Mouse (Mus musculus) lung, embryonic 15.5 days (tissue): ENCODE results near the gene Arfgef2. TPM values are rescaled to one million over a fixed set of nuclear protein-coding genes. Genes with fewer than 3 reads are reported as not detected.

Source experiments
- ATAC-seq: fragments of 200-750 bp; cut with Nextera tagmentation; 2 replicates; pipeline ENCODE4 v1.8.0; 2017; ENCODE audit warnings: moderate number of reproducible peaks, borderline replicate concordance; ENCODE audit not compliant: low FRiP score, low TSS enrichment; ENCODE audit errors: extremely low read depth
- H3K27ac ChIP-seq: fragments of 300-500 bp; sonication (generic); 2 replicates; pipeline ENCODE4 v1.5.1; 2015; ENCODE audit warnings: moderate library complexity, mild to moderate bottlenecking, inconsistent platforms
- H3K27me3 ChIP-seq: fragments of 300-500 bp; sonication (generic); 2 replicates; pipeline ENCODE4 v1.6.1; 2015; ENCODE audit warnings: inconsistent platforms
- H3K36me3 ChIP-seq: fragments of 300-500 bp; sonication (generic); 2 replicates; pipeline ENCODE4 v1.6.1; 2015; ENCODE audit warnings: inconsistent platforms
- H3K4me1 ChIP-seq: fragments of 300-500 bp; sonication (generic); 2 replicates; pipeline ENCODE4 v1.6.1; 2015; ENCODE audit warnings: inconsistent platforms
- H3K4me2 ChIP-seq: fragments of 300-500 bp; sonication (generic); 2 replicates; pipeline ENCODE4 v1.6.1; 2015; ENCODE audit warnings: inconsistent platforms, mild to moderate bottlenecking, moderate library complexity
- H3K4me3 ChIP-seq: fragments of 300-500 bp; sonication (generic); 2 replicates; pipeline ENCODE4 v1.5.1; 2015; ENCODE audit warnings: mild to moderate bottlenecking, inconsistent platforms
- H3K9ac ChIP-seq: fragments of 300-500 bp; sonication (generic); 2 replicates; pipeline ENCODE4 v1.6.1; 2015; ENCODE audit warnings: inconsistent platforms
- H3K9me3 ChIP-seq: fragments of 300-500 bp; sonication (generic); 2 replicates; pipeline ENCODE4 v1.6.1; 2016; ENCODE audit warnings: inconsistent platforms
- WGBS: fragments of 180-500 bp; shearing (Covaris S2); methylation state at CpG from one replicate; pipeline ENCODE4 v1.1.7; 2015; 5-methylcytosine and 5-hydroxymethylcytosine counted together
- polyA plus RNA-seq: library from polyadenylated mRNA; unstranded; fragments of >200 nt; fragmentation: Nextera tagmentation; extraction: Ambion mirVana; gene quantifications from 2 replicates; pipeline ENCODE4 v1.2.1, GENCODE M21; 2015

Arfgef2 gene
- polyA plus RNA-seq, 1 experiment from 2014 or later, result 5.0 TPM

DNA sequence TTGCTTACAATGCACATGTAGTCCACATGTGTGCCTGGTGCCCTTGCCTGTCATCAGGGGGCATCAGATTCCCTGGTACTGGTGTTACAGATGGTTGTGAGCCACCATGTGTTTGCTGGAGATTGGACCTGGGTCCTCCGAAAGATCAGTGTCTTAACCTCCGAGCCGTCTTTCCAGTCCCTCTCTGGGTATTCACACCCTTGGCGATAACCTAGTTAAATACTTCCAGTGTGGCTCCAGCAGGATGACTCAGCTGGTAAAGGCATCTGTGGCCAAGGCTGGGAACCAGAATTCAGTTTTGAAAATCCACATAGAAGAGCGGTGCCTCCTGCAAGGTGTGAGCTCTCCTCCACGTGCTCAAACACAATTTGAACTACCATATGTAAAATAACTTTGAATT lies 128.6 kb downstream of the Arfgef2 start:
- no peak overlapping the region for H3K4me3 ChIP-seq
- ATAC-seq, result no peak
- no peak overlapping the region for H3K4me2 ChIP-seq
- 90% methylated on average over 6 of the region's 6 CpGs for WGBS
- H3K36me3 ChIP-seq, result peaks cover 81% of the 10 kb centered on the region
- no peaks in the 10 kb centered on the region for H3K9me3 ChIP-seq
- no peaks in the 10 kb centered on the region for H3K4me1 ChIP-seq
- no peak overlapping the region for H3K9ac ChIP-seq
- H3K27me3 ChIP-seq, result no peaks in the 10 kb centered on the region
- H3K27ac ChIP-seq, result no peak overlapping the region

DNA sequence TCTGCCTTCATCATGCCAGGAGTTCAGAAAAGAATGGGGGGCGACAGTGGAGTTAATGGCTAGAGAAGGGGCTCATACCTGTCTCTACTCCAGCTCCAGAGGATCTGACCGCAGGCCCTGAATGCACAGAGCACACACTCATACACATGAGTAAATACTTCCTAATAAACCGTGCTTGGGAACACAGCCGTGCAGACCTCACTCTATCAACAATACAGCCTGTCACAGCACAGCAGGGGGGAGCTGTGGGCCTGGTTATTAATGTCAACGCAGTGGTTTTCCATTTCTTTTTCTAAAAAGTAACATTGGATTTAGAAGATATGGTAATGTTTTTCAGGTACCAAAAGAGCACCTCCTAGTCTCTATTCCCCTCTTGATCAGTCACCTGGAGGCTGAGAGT lies 129.0 kb downstream of the Arfgef2 start:
- Histone ChIP-seq H3K4me2 (no peak overlapping the region), H3K27me3 (no peaks in the 10 kb centered on the region), H3K27ac (no peak overlapping the region), H3K9me3 (no peaks in the 10 kb centered on the region), H3K9ac (no peak overlapping the region), H3K4me1 (no peaks in the 10 kb centered on the region), H3K36me3 (peaks cover 81% of the 10 kb centered on the region), H3K4me3 (no peak overlapping the region)
- ATAC-seq, result no peak
- WGBS, result 72% methylated on average over 5 of the region's 5 CpGs

DNA sequence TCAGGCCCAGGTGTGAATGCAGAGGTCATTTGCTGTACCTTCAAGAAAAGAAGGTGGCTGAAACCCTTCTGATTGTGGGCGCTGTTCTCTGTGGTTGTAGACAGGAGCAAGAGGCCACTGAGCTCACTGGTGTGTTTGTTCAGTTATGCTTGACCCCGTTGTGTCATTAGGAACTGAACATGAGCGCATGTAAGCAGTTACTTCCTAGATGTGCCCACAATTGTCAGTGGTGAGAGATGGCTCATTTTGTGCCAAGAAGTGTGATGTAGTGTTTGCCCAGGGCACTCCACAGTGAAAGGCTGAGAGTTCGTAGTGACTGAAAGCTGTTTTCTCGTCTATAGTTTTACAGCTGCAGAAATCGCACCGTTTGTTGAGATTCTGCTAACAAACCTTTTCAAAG lies 130.2 kb downstream of the Arfgef2 start:
- ATAC-seq, result no peak
- no peaks in the 10 kb centered on the region for H3K9me3 ChIP-seq
- H3K9ac ChIP-seq, result no peak overlapping the region
- H3K4me3 ChIP-seq, result no peak overlapping the region
- no peaks in the 10 kb centered on the region for H3K27me3 ChIP-seq
- no peak overlapping the region for H3K4me2 ChIP-seq
- peaks cover 80% of the 10 kb centered on the region for H3K36me3 ChIP-seq
- 69% methylated on average over 7 of the region's 7 CpGs for WGBS
- no peak overlapping the region for H3K27ac ChIP-seq
- H3K4me1 ChIP-seq, result no peaks in the 10 kb centered on the region

DNA sequence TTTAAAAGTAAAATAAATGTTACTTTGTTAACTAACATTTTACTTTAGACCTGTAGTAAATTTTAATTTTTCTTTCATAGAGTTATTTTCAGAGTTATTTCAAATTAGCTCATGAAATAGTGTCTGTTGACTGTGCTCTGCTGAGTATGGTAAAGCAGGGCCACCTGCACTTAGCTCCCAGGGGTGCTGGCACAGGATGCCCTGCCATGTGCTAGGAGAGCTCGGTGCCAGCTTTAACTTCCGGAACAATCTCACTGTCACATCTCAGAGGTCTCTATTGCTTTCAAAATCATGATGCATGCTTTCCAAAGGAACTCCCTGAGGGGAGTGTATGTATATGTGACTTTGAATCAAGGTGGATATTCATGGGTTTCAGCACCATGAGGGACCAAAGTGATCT lies 130.8 kb downstream of the Arfgef2 start:
- ATAC-seq, result no peak
- H3K9me3 ChIP-seq, result no peaks in the 10 kb centered on the region
- H3K36me3 ChIP-seq, result peaks cover 80% of the 10 kb centered on the region
- no peaks in the 10 kb centered on the region for H3K27me3 ChIP-seq
- no peak overlapping the region for H3K9ac ChIP-seq
- H3K27ac ChIP-seq, result no peak overlapping the region
- no peak overlapping the region for H3K4me3 ChIP-seq
- WGBS, result 86% methylated on average over 2 of the region's 2 CpGs
- H3K4me2 ChIP-seq, result no peak overlapping the region
- no peaks in the 10 kb centered on the region for H3K4me1 ChIP-seq

DNA sequence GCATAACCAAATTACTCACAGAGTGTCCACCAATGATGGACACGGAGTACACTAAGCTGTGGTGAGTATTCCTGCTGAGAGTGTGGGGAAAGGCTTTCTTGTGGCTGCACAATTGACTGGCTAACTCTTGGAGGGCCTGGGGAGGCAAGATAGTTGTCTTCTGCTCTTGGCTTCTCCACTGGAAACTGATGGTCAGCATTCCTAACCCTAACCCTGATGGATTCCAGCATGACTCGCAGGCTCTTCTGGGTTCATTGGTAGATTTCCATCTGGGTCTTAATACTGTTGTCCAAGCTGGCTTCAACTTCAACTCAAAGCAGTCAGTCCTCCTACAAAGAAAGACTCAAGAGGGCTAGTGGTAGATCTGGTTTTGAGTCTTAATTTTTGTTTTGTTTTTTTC lies 137.8 kb downstream of the Arfgef2 start:
- Histone ChIP-seq H3K4me1 (no peaks in the 10 kb centered on the region), H3K4me3 (no peak overlapping the region), H3K27me3 (no peaks in the 10 kb centered on the region), H3K4me2 (no peak overlapping the region), H3K9ac (no peak overlapping the region), H3K27ac (no peak overlapping the region), H3K36me3 (peaks cover 87% of the 10 kb centered on the region), H3K9me3 (no peaks in the 10 kb centered on the region)
- WGBS, result 88% methylated on average over 2 of the region's 2 CpGs
- ATAC-seq, result no peak

GRCm38 (mm10) chr2:166944346-166944745 lies 139.0 kb downstream of the Arfgef2 start:
- ATAC-seq, result no peak
- H3K36me3 ChIP-seq, result peaks cover 88% of the 10 kb centered on the region
- 69% methylated on average over 1 of the region's 1 CpGs for WGBS

GRCm38 (mm10) chr2:166945456-166945855 lies 140.1 kb downstream of the Arfgef2 start:
- 50% methylated on average over 4 of the region's 4 CpGs for WGBS
- H3K36me3 ChIP-seq, result peaks cover 92% of the 10 kb centered on the region
- H3K27ac ChIP-seq, result no peak overlapping the region
- no peaks in the 10 kb centered on the region for H3K4me1 ChIP-seq
- no peak overlapping the region for H3K4me3 ChIP-seq
- no peaks in the 10 kb centered on the region for H3K9me3 ChIP-seq
- no peak overlapping the region for H3K4me2 ChIP-seq
- H3K27me3 ChIP-seq, result no peaks in the 10 kb centered on the region
- peak; percentile 8; the same call in 1 of the 2 replicates for ATAC-seq
- H3K9ac ChIP-seq, result no peak overlapping the region

More at GRCm38 (mm10) chr2:166944346-166944745, 139.0 kb downstream of the Arfgef2 start:
- no peak overlapping the region for H3K9ac ChIP-seq
- H3K4me1 ChIP-seq, result no peaks in the 10 kb centered on the region
- H3K27ac ChIP-seq, result no peak overlapping the region
- H3K4me3 ChIP-seq, result no peak overlapping the region
- H3K27me3 ChIP-seq, result no peaks in the 10 kb centered on the region
- H3K4me2 ChIP-seq, result no peak overlapping the region
- no peaks in the 10 kb centered on the region for H3K9me3 ChIP-seq

Other genes with a start within 250 kb of the Arfgef2 start
- gene Prex1, start 91.8 kb upstream of the Arfgef2 start, polyA plus RNA-seq, result 10.2 and 10.6 TPM in 2 replicates
- gene Trp53rkb, start 13.1 kb upstream of the Arfgef2 start, polyA plus RNA-seq, result 6.8 and 7.5 TPM in 2 replicates
- 123 and 127 TPM in 2 replicates for gene Cse1l, start 100.5 kb downstream of the Arfgef2 start, polyA plus RNA-seq
- gene Stau1, start 190.7 kb downstream of the Arfgef2 start, polyA plus RNA-seq, result 77.4 and 85.7 TPM in 2 replicates
- gene Ddx27, start 209.6 kb downstream of the Arfgef2 start, polyA plus RNA-seq, result 45.2 and 49.2 TPM in 2 replicates